Comparison of ENCODE assay signal across 25 mouse cellular contexts in genomic region chr5:90280061-90280460, GRCm38 (mm10). TPM values are rescaled to one million over a fixed set of nuclear protein-coding genes. Genes with fewer than 3 reads are reported as not detected.
DNase-seq lines count a peak whose midpoint lies in the region; ATAC-seq lines count a peak whose summit lies in the region.
"Had no signal": no experiment of that assay in that cellular context is flagged by ENCODE, and none has a peak within 500 bp of the region (broad histone marks: within the 10 kb centered on the region; RNA-seq: fewer than 3 reads in every experiment).

No protein-coding gene starts in this region.

- no peaks in the 10 kb centered on the region for H3K9me3 ChIP-seq in liver, embryonic 11.5 days (ENCODE audit: control insufficient read depth, low read length)
- H3K9me3 ChIP-seq in liver, embryonic 13.5 days (replicated peaks), result no peaks in the 10 kb centered on the region
- H3K9me3 ChIP-seq in liver, embryonic 16.5 days (replicated peaks; ENCODE audit: control insufficient read depth, low read length), result no peaks in the 10 kb centered on the region
- no peaks in the 10 kb centered on the region for H3K9me3 ChIP-seq in hindbrain, embryonic 11.5 days (ENCODE audit: control insufficient read depth, low read length)
- H3K9me3 ChIP-seq: embryonic facial prominence, embryonic 10.5 days; embryonic facial prominence, embryonic 13.5 days; hindbrain, embryonic 13.5 days had no signal

- H3K36me3 ChIP-seq in liver, embryonic 11.5 days (ENCODE audit: control insufficient read depth, insufficient read depth, low read length), result peaks cover 31% of the 10 kb centered on the region
- peaks cover 39% of the 10 kb centered on the region for H3K36me3 ChIP-seq in liver, embryonic 13.5 days
- peaks cover 29% of the 10 kb centered on the region for H3K36me3 ChIP-seq in liver, embryonic 16.5 days (ENCODE audit: control insufficient read depth, insufficient read depth)
- H3K36me3 ChIP-seq in hindbrain, embryonic 11.5 days (ENCODE audit: control insufficient read depth, insufficient read depth, low read length), result no peaks in the 10 kb centered on the region

- H3K9ac ChIP-seq in liver, embryonic 11.5 days (ENCODE audit: low read depth, low read length), result no peak overlapping the region
- no peak overlapping the region for H3K9ac ChIP-seq in liver, embryonic 13.5 days
- H3K9ac ChIP-seq in liver, embryonic 16.5 days (ENCODE audit: low read depth, low read length), result no peak overlapping the region
- H3K9ac ChIP-seq in hindbrain, embryonic 11.5 days (ENCODE audit: low read depth, low read length), result no peak overlapping the region
- H3K9ac ChIP-seq: embryonic facial prominence, embryonic 13.5 days; forebrain, postnatal 0 days; hindbrain, embryonic 13.5 days had no signal

- peak overlapping the region; percentile 38; the same call in 1 of the 2 replicates for H3K4me2 ChIP-seq in liver, embryonic 11.5 days
- 0 out of 2 replicates have a peak overlapping the region, but pooled peaks have one; percentile 11 for H3K4me2 ChIP-seq in liver, embryonic 13.5 days
- no peak overlapping the region for H3K4me2 ChIP-seq in liver, embryonic 16.5 days (ENCODE audit: low read depth, low read length)
- H3K4me2 ChIP-seq in hindbrain, embryonic 11.5 days (replicated peaks; ENCODE audit: low read depth, low read length), result no peak overlapping the region
- H3K4me2 ChIP-seq: embryonic facial prominence, embryonic 13.5 days; heart, embryonic 11.5 days; hindbrain, embryonic 13.5 days had no signal

- H3K27ac ChIP-seq in liver, embryonic 11.5 days (ENCODE audit: low read depth, low read length), result peak overlapping the region; percentile 48; the same call in 1 of the 2 replicates
- peak overlapping the region; percentile 76 for H3K27ac ChIP-seq in liver, embryonic 13.5 days
- H3K27ac ChIP-seq in liver, embryonic 16.5 days (ENCODE audit: low read length), result no peak overlapping the region
- H3K27ac ChIP-seq in hindbrain, embryonic 11.5 days (ENCODE audit: low read depth, low read length), result no peak overlapping the region
- H3K27ac ChIP-seq: embryonic facial prominence, embryonic 10.5 days; embryonic facial prominence, embryonic 13.5 days; gastrocnemius, adult 2 months; hindbrain, embryonic 13.5 days had no signal

- no peak; the same call in 1 of the 2 replicates for ATAC-seq in liver, embryonic 11.5 days (replicated peaks; ENCODE audit: low FRiP score)
- peak; percentile 76 for ATAC-seq in liver, embryonic 13.5 days (ENCODE audit: low read depth)
- peak; percentile 54; the same call in 1 of the 2 replicates for ATAC-seq in liver, embryonic 16.5 days (ENCODE audit: low read depth)
- peak; percentile 77 for ATAC-seq in megakaryocyte-erythroid progenitor cell, adult 5-6 weeks (replicated peaks; ENCODE audit: low FRiP score, low TSS enrichment, poor library complexity, severe bottlenecking)
- ATAC-seq in hindbrain, embryonic 11.5 days (ENCODE audit: low FRiP score), result no peak
- ATAC-seq: activated CD4-positive, CD25-positive, alpha-beta regulatory T cell, adult 4 months; forebrain, embryonic 14.5 days; forebrain, postnatal 0 days; hindbrain, embryonic 16.5 days had no signal

- no peaks in the 10 kb centered on the region; the same call in 1 of the 2 replicates for H3K4me1 ChIP-seq in liver, embryonic 11.5 days (replicated peaks; ENCODE audit: control insufficient read depth, insufficient read depth, low read length)
- H3K4me1 ChIP-seq in liver, embryonic 13.5 days (replicated peaks), result peaks cover 18% of the 10 kb centered on the region
- H3K4me1 ChIP-seq in liver, embryonic 16.5 days (ENCODE audit: control insufficient read depth, low read depth, low read length), result peaks cover 6% of the 10 kb centered on the region
- no peaks in the 10 kb centered on the region for H3K4me1 ChIP-seq in hindbrain, embryonic 11.5 days (replicated peaks; ENCODE audit: control insufficient read depth, insufficient read depth, low read length)
- H3K4me1 ChIP-seq: embryonic facial prominence, embryonic 10.5 days; embryonic facial prominence, embryonic 13.5 days; hindbrain, embryonic 13.5 days had no signal

- no peak overlapping the region for H3K4me3 ChIP-seq in liver, embryonic 11.5 days (ENCODE audit: low read depth, low read length)
- H3K4me3 ChIP-seq in liver, embryonic 13.5 days (replicated peaks), result no peak overlapping the region
- no peak overlapping the region for H3K4me3 ChIP-seq in liver, embryonic 16.5 days (ENCODE audit: low read depth, low read length)
- H3K4me3 ChIP-seq in hindbrain, embryonic 11.5 days (ENCODE audit: low read depth, low read length), result no peak overlapping the region
- H3K4me3 ChIP-seq: embryonic facial prominence, embryonic 10.5 days; embryonic facial prominence, embryonic 13.5 days; gastrocnemius, adult 2 months; hindbrain, embryonic 13.5 days had no signal

- H3K27me3 ChIP-seq in liver, embryonic 11.5 days (replicated peaks; ENCODE audit: control insufficient read depth, insufficient read depth, low read length), result no peaks in the 10 kb centered on the region
- no peaks in the 10 kb centered on the region for H3K27me3 ChIP-seq in liver, embryonic 13.5 days
- H3K27me3 ChIP-seq in liver, embryonic 16.5 days (ENCODE audit: control insufficient read depth, insufficient read depth, low read depth, low read length), result no peaks in the 10 kb centered on the region
- no peaks in the 10 kb centered on the region for H3K27me3 ChIP-seq in hindbrain, embryonic 11.5 days (ENCODE audit: control insufficient read depth, insufficient read depth, low read length)
- H3K27me3 ChIP-seq: embryonic facial prominence, embryonic 13.5 days; hindbrain, embryonic 13.5 days had no signal

- 55% methylated on average over 1 of the region's 1 CpGs for WGBS in liver, embryonic 11.5 days
- 25% methylated on average over 1 of the region's 1 CpGs for WGBS in liver, embryonic 13.5 days (ENCODE audit: insufficient replicate concordance)
- 25% methylated on average over 1 of the region's 1 CpGs for WGBS in liver, embryonic 16.5 days (ENCODE audit: insufficient replicate concordance)
- 98% methylated on average over 1 of the region's 1 CpGs for WGBS in hindbrain, embryonic 11.5 days

- DNase-seq in liver, embryonic 11.5 days (ENCODE audit: low spot score), result no peak
- no peak for DNase-seq in liver
- DNase-seq in liver, embryonic 13.5 days, result no peak
- DNase-seq in adrenal gland, adult 18-20 months (ENCODE audit: low spot score in 2 of 2), result no peak
- no peak for DNase-seq in hindbrain, embryonic 11.5 days (ENCODE audit: low spot score)
- DNase-seq in spleen, postnatal 36 days (ENCODE audit: low spot score in 2 of 2), result no peak
- DNase-seq: adrenal gland, postnatal 10 days; adrenal gland, postnatal 36 days; cerebellum, adult 18-20 months; cerebellum, adult 9-10 months; cerebellum, postnatal 36 days; embryo, embryonic 11 days; forebrain, postnatal 0 days; gastrocnemius, adult 2 months; gastrocnemius, postnatal 14 days; heart, adult 11 months had no signal

RNA-seq across cellular contexts. Expression of gene Cox18, which starts 56.3 kb away (rescaled TPM):
- 33.0 and 35.9 TPM in 2 replicates for polyA plus RNA-seq in liver, embryonic 11.5 days (2014; fragmentation: Nextera tagmentation; extraction: Ambion mirVana)
- 22.5 and 23.8 TPM in 2 replicates for polyA plus RNA-seq in liver, embryonic 13.5 days (2015; fragmentation: Nextera tagmentation; extraction: Ambion mirVana)
- polyA plus RNA-seq in liver, embryonic 16.5 days (2015; fragmentation: Nextera tagmentation; extraction: Ambion mirVana), result 8.5 and 10.8 TPM in 2 replicates
- 33.5 and 43.6 TPM in 2 replicates for total RNA-seq in megakaryocyte-erythroid progenitor cell, adult 5-6 weeks (2014; fragmentation: Nextera tagmentation)
- total RNA-seq in megakaryocyte-erythroid progenitor cell, adult 5-6 weeks (2017), result 17.1 and 17.7 TPM in 2 replicates
- 10 to 100 TPM; 26.1 to 48.9 TPM for total RNA-seq in adrenal gland, adult 18-20 months (2021)
- 27.1 and 31.6 TPM in 2 replicates for polyA plus RNA-seq in hindbrain, embryonic 11.5 days (2014; fragmentation: Nextera tagmentation; extraction: Ambion mirVana)

Comparison
In these comparisons a context has a peak if more than half of its experiments do, and no peak if none do; other contexts are left out.
1. ATAC-seq: peak in liver, embryonic 13.5 days (single experiment), liver, embryonic 16.5 days (single experiment) and megakaryocyte-erythroid progenitor cell, adult 5-6 weeks (single experiment); none in liver, embryonic 11.5 days (single experiment) and hindbrain, embryonic 11.5 days (single experiment).
2. H3K27ac ChIP-seq: peak in liver, embryonic 11.5 days (single experiment) and liver, embryonic 13.5 days (single experiment); none in liver, embryonic 16.5 days (single experiment) and hindbrain, embryonic 11.5 days (single experiment).
3. H3K4me2 ChIP-seq: peak in liver, embryonic 11.5 days (single experiment) and liver, embryonic 13.5 days (single experiment); none in liver, embryonic 16.5 days (single experiment) and hindbrain, embryonic 11.5 days (single experiment).